In genomic region chr11:98907437-98908173, GRCm38 (mm10) we compare ENCODE assay signal across 8 mouse cellular contexts. TPM values are rescaled to one million over a fixed set of nuclear protein-coding genes. Genes with fewer than 3 reads are reported as not detected.
DNase-seq lines count a peak whose midpoint lies in the region; ATAC-seq and TF ChIP-seq lines count a peak whose summit lies in the region.

Cdc6 (plus strand) TSS chr11:98907801.

- no peaks in the 10 kb centered on the region for H3K9me3 ChIP-seq in ES-E14 (ENCODE audit: control insufficient read depth, insufficient read depth, low read depth, low read length)
- H3K9me3 ChIP-seq in forebrain, embryonic 15.5 days = no peaks in the 10 kb centered on the region

- H3K4me1 ChIP-seq in ES-E14 (ENCODE audit: control insufficient read depth in 2 of 2, insufficient read depth in 2 of 2, low read length in 2 of 2, poor library complexity in 1 of 2) = peaks cover 6 to 34% of the 10 kb centered on the region in 2 experiments; a peak in 3 of 4 replicates
- peaks cover 13% of the 10 kb centered on the region for H3K4me1 ChIP-seq in forebrain, embryonic 15.5 days
- peaks cover 9% of the 10 kb centered on the region for H3K4me1 ChIP-seq in lung, adult 2 months (ENCODE audit: control insufficient read depth, insufficient read depth, low read length)

- no peak for TF ChIP-seq CTCF in lung, adult 2 months (IDR thresholded peaks at IDR 0.05; ENCODE audit: insufficient read depth, low read length)

- peak within 1 kb of the TSS; percentile 84 for H3K4me2 ChIP-seq in forebrain, embryonic 15.5 days (replicated peaks)

- under 1% methylated on average over 49 of the region's 49 CpGs for WGBS in forebrain, embryonic 15.5 days
- under 1% methylated on average over 49 of the region's 49 CpGs for WGBS in lung, adult 2 months

- peak within 1 kb of the TSS; percentile 77 for H3K27ac ChIP-seq in ES-E14 (ENCODE audit: insufficient read depth, low read depth, low read length, poor library complexity, severe bottlenecking)
- H3K27ac ChIP-seq in forebrain, embryonic 15.5 days (replicated peaks) = 0 out of 2 replicates have a peak within 1 kb of the TSS, but pooled peaks have one; percentile 54

- in situ Hi-C loops in ES-E14 (cut with MboI; ENCODE audit: low sequenced_read_pairs in 2 of 2, unreplicated experiment in 2 of 2) = no loop called here

- peak within 1 kb of the TSS; percentile 89 to 90 for H3K4me3 ChIP-seq in ES-E14 (ENCODE audit: insufficient read depth in 1 of 2, low read depth in 1 of 2, low read length in 2 of 2, poor library complexity in 1 of 2, severe bottlenecking in 1 of 2)
- H3K4me3 ChIP-seq in forebrain, embryonic 15.5 days = peak within 1 kb of the TSS; percentile 51
- H3K4me3 ChIP-seq in lung, adult 2 months (replicated peaks; ENCODE audit: extremely low read depth, low read depth, low read length) = peak within 1 kb of the TSS; percentile 58

- no peaks in the 10 kb centered on the region for H3K27me3 ChIP-seq in forebrain, embryonic 15.5 days

- TF ChIP-seq POLR2A in lung, adult 2 months (IDR thresholded peaks at IDR 0.05; ENCODE audit: borderline replicate concordance, extremely low read depth, low read depth, low read length) = 0 out of 2 replicates have a peak, but pooled peaks have one; percentile 26

- peak; percentile 99 for ATAC-seq in forebrain, embryonic 15.5 days (replicated peaks)
- ATAC-seq in neutrophil, adult 5-6 weeks (ENCODE audit: extremely low read depth, insufficient number of reproducible peaks, low FRiP score, poor library complexity, severe bottlenecking) = peak; percentile 96

- peak; percentile 99 for DNase-seq in ES-E14 (ENCODE audit: low read depth, low spot score)
- DNase-seq in cerebellum, adult 11-12 months = peak; percentile 93
- peak; percentile 95 for DNase-seq in heart, postnatal 25 days (ENCODE audit: low spot score)
- peak; percentile 90 to 95 for DNase-seq in layer of hippocampus, adult 18-20 months (ENCODE audit: low spot score in 2 of 2)
- peak; percentile 92 for DNase-seq in lung, adult 2 months
- DNase-seq in thymus, adult 18-20 months = peak; percentile 94 to 97

- H3K9ac ChIP-seq in ES-E14 (ENCODE audit: insufficient read depth, low read depth, low read length, poor library complexity, severe bottlenecking) = peak within 1 kb of the TSS; percentile 92
- peak within 1 kb of the TSS; percentile 34 for H3K9ac ChIP-seq in forebrain, embryonic 15.5 days (replicated peaks)

- intact Hi-C loops in heart, postnatal 25 days (cut with DNase I) = loop anchor here (5.0 kb wide), 1 partner anchor 205 kb away; the partner anchor contains the start of gene Csf3

- H3K36me3 ChIP-seq in ES-E14 (ENCODE audit: control insufficient read depth, insufficient read depth, low read length, poor library complexity, severe bottlenecking) = peaks cover 34% of the 10 kb centered on the region
- no peaks in the 10 kb centered on the region for H3K36me3 ChIP-seq in forebrain, embryonic 15.5 days

TF ChIP-seq in ES-E14, 5 proteins besides CTCF, POLR2A, EP300 and RAD21:
- TF ChIP-seq ZC3H11A (IDR thresholded peaks at IDR 0.05; ENCODE audit: borderline replicate concordance, low read depth, low read length) (no peak), MAFK (IDR thresholded peaks at IDR 0.05; ENCODE audit: insufficient read depth, low read depth, low read length) (peak; percentile 33; the same call in 1 of the 2 replicates), ZNF384 (IDR thresholded peaks at IDR 0.05; ENCODE audit: low read depth, low read length) (peak; percentile 99), CHD2 (IDR thresholded peaks at IDR 0.05; ENCODE audit: low read depth, low read length) (0 out of 2 replicates have a peak, but pooled peaks have one; percentile 6), HCFC1 (IDR thresholded peaks at IDR 0.05; ENCODE audit: borderline replicate concordance, insufficient read depth, low read length) (peak; percentile 97)

RNA-seq across cellular contexts. Expression of gene Cdc6, which starts in this region (rescaled TPM):
- 32.7 and 51.3 TPM in 2 replicates for total RNA-seq in ES-E14 (2012; rRNA removed)
- 11.2 and 12.1 TPM in 2 replicates for polyA plus RNA-seq in forebrain, embryonic 15.5 days (2015; fragmentation: Nextera tagmentation; extraction: Ambion mirVana)
- under 1 TPM; 0.28 to 0.52 TPM for total RNA-seq in heart, postnatal 25 days (2021)
- total RNA-seq in layer of hippocampus, adult 18-20 months (2021) = under 1 TPM; 0.36 to 0.79 TPM
- polyA plus RNA-seq in lung, adult 2 months (2012; rRNA removed) = 0.16 and 0.25 TPM in 2 replicates
- 2.0 and 2.2 TPM in 2 replicates for total RNA-seq in neutrophil, adult 5-6 weeks (2017)

Comparison
In these comparisons a context has a peak if more than half of its experiments do, and no peak if none do; other contexts are left out.
1. Peak in every context shown above with its lines: DNase-seq, ATAC-seq, H3K4me3 ChIP-seq and H3K27ac ChIP-seq.
2. RNA of gene Cdc6 (total RNA-seq): 32.7 to 51.3 TPM in ES-E14; 2.0 to 2.2 TPM in neutrophil, adult 5-6 weeks, 0.36 to 0.79 TPM in layer of hippocampus, adult 18-20 months and 0.28 to 0.52 TPM in heart, postnatal 25 days; every median in the first group is over 10 times any median in the second.
3. Peak in DNase-seq in heart, postnatal 25 days; RNA of the gene not detected or under 1 TPM.
4. Peak in DNase-seq in layer of hippocampus, adult 18-20 months; RNA of the gene not detected or under 1 TPM.
5. Peak in DNase-seq and H3K4me3 ChIP-seq in lung, adult 2 months; RNA of the gene not detected or under 1 TPM.